Mouse (Mus musculus): ENCODE results near the gene Retreg3.
A peak's percentile ranks its signal among the peaks of the same experiment; 100 is the strongest.

The Retreg3 gene

GRCm38 (mm10) chr11:101119761-101120544 is at the start of gene Retreg3, which contains the start of gene Tubg1:
Retreg3 (minus strand) TSS chr11:101119893.
Tubg1 (plus strand) TSS chr11:101119938.
- peak; percentile 100 for DNase-seq

GRCm38 (mm10) chr11:101168301-101168980 is 48.7 kb upstream of the Retreg3 start:
- DNase-seq = peak; percentile 20 to 56

GRCm38 (mm10) chr11:101167963-101168300 is 48.2 kb upstream of the Retreg3 start:
- peak in 1 of 2 experiments; percentile 26 for DNase-seq

GRCm38 (mm10) chr11:101167211-101167962 is 47.7 kb upstream of the Retreg3 start:
- DNase-seq = peak in 1 of 2 experiments; percentile 30

- DNase-seq = peak; percentile 23 to 37
Measured at GRCm38 (mm10) chr11:101166357-101166756, 46.7 kb upstream of the Retreg3 start.

- peak; percentile 38 to 39 for DNase-seq
Measured at GRCm38 (mm10) chr11:101164677-101165580, 45.2 kb upstream of the Retreg3 start.

- DNase-seq = peak in 1 of 2 experiments; percentile 47
Measured at GRCm38 (mm10) chr11:101164351-101164665, 44.6 kb upstream of the Retreg3 start.

GRCm38 (mm10) chr11:101163476-101164350 is 44.0 kb upstream of the Retreg3 start:
- peak; percentile 41 to 60 for DNase-seq

- DNase-seq = peak; percentile 49 to 61
Measured at GRCm38 (mm10) chr11:101162772-101163171, 43.1 kb upstream of the Retreg3 start.

GRCm38 (mm10) chr11:101162301-101162700 is 42.6 kb upstream of the Retreg3 start:
- DNase-seq = peak in 1 of 2 experiments; percentile 16

- DNase-seq = no peak
Measured at GRCm38 (mm10) chr11:101161551-101161950, 41.9 kb upstream of the Retreg3 start.

GRCm38 (mm10) chr11:101160981-101161505 is 41.4 kb upstream of the Retreg3 start:
- peak; percentile 23 to 38 for DNase-seq

GRCm38 (mm10) chr11:101160151-101160550 is 40.5 kb upstream of the Retreg3 start:
- DNase-seq = peak in 1 of 2 experiments; percentile 29

- DNase-seq = peak; percentile 86 to 88
Measured at GRCm38 (mm10) chr11:101155728-101156371, 36.2 kb upstream of the Retreg3 start, which contains the start of gene Tubg2. Tubg2 (plus strand) TSS chr11:101155907.

GRCm38 (mm10) chr11:101155151-101155550 is 35.5 kb upstream of the Retreg3 start:
- DNase-seq = no peak

GRCm38 (mm10) chr11:101154648-101155047 is 35.0 kb upstream of the Retreg3 start:
- DNase-seq = no peak

GRCm38 (mm10) chr11:101152825-101153224 is 33.1 kb upstream of the Retreg3 start:
- DNase-seq = no peak

- no peak for DNase-seq
Measured at GRCm38 (mm10) chr11:101151063-101151462, 31.4 kb upstream of the Retreg3 start.

- no peak for DNase-seq
Measured at GRCm38 (mm10) chr11:101149178-101150105, 29.7 kb upstream of the Retreg3 start.
